Mouse (Mus musculus) neural tube, embryonic 14.5 days (tissue): ENCODE measurements around the gene Zdhhc23. TPM values are rescaled to one million over a fixed set of nuclear protein-coding genes. Genes with fewer than 3 reads are reported as not detected.

Source experiments
- ATAC-seq: fragments of 200-750 bp; cut with Nextera tagmentation; 2 replicates; pipeline ENCODE4 v1.8.0; 2017; ENCODE audit warnings: low read depth, mild to moderate bottlenecking, moderate TSS enrichment, moderate library complexity
- H3K27ac ChIP-seq: fragments of 300-500 bp; sonication (generic); 2 replicates; pipeline ENCODE4 v1.5.1; 2014; ENCODE audit warnings: low read depth, mild to moderate bottlenecking, control low read depth, low read length, moderate library complexity, mixed read lengths
- H3K27me3 ChIP-seq: fragments of 300-500 bp; sonication (generic); 2 replicates; pipeline ENCODE4 v1.6.1; 2014; ENCODE audit warnings: low read length; ENCODE audit not compliant: control insufficient read depth, insufficient read depth
- H3K36me3 ChIP-seq: fragments of 300-500 bp; sonication (generic); 2 replicates; pipeline ENCODE4 v1.6.1; 2014; ENCODE audit warnings: low read length, mixed read lengths; ENCODE audit not compliant: control insufficient read depth, insufficient read depth
- H3K4me1 ChIP-seq: fragments of 300-500 bp; sonication (generic); 2 replicates; pipeline ENCODE4 v1.6.1; 2014; ENCODE audit warnings: low read length; ENCODE audit not compliant: control insufficient read depth, insufficient read depth
- H3K4me2 ChIP-seq: fragments of 300-500 bp; sonication (generic); 2 replicates; pipeline ENCODE4 v1.6.1; 2014; ENCODE audit warnings: mild to moderate bottlenecking, low read depth, low read length, control low read depth
- H3K4me3 ChIP-seq: fragments of 300-500 bp; sonication (generic); 2 replicates; pipeline ENCODE4 v1.5.1; 2014; ENCODE audit warnings: low read depth, low read length, control low read depth, mixed read lengths
- H3K9ac ChIP-seq: fragments of 300-500 bp; sonication (generic); replicated peaks from 2 replicates; pipeline ENCODE4 v1.6.1; 2014; ENCODE audit warnings: low read depth, mild to moderate bottlenecking, control low read depth, low read length, mixed read lengths
- H3K9me3 ChIP-seq: fragments of 300-500 bp; sonication (generic); 2 replicates; pipeline ENCODE4 v1.6.1; 2016; ENCODE audit warnings: low read length; ENCODE audit not compliant: control insufficient read depth
- WGBS: fragments of 180-500 bp; shearing (Covaris S2); extraction: QIAGEN DNeasy Blood & Tissue Kit; methylation state at CpG from one replicate; pipeline ENCODE4 v1.1.7; 2014; 5-methylcytosine and 5-hydroxymethylcytosine counted together
- polyA plus RNA-seq: library from polyadenylated mRNA; unstranded; fragments of >200 nt; fragmentation: Nextera tagmentation; extraction: Ambion mirVana; gene quantifications from 2 replicates; pipeline ENCODE4 v1.2.1, GENCODE M21; 2014

The Zdhhc23 gene
- 3.3 and 3.8 TPM in 2 replicates for polyA plus RNA-seq

GRCm38 (mm10) chr16:43979328-43980109, at the start of gene Zdhhc23:
TSS of gene Zdhhc23 (minus strand) at chr16:43979791.
- Histone ChIP-seq H3K27ac (no peak within 1 kb of the TSS), H3K4me1 (no peaks in the 10 kb centered on the region; the same call in 1 of the 2 replicates), H3K9ac (peak within 1 kb of the TSS; percentile 61), H3K9me3 (no peaks in the 10 kb centered on the region), H3K4me2 (peak within 1 kb of the TSS; percentile 97), H3K4me3 (peak within 1 kb of the TSS; percentile 77), H3K36me3 (no peaks in the 10 kb centered on the region), H3K27me3 (peaks cover 6% of the 10 kb centered on the region; the same call in 1 of the 2 replicates)
- under 1% methylated on average over 91 of the region's 103 CpGs for WGBS
- peak; percentile 89 for ATAC-seq

- Histone ChIP-seq H3K27me3 (no peaks in the 10 kb centered on the region), H3K9me3 (no peaks in the 10 kb centered on the region), H3K36me3 (no peaks in the 10 kb centered on the region), H3K4me2 (no peak overlapping the region), H3K27ac (no peak overlapping the region), H3K9ac (no peak overlapping the region), H3K4me1 (no peaks in the 10 kb centered on the region), H3K4me3 (no peak overlapping the region)
- no peak for ATAC-seq
- 71% methylated on average over 2 of the region's 2 CpGs for WGBS
Observed at GRCm38 (mm10) chr16:44029273-44029672, 49.7 kb upstream of the Zdhhc23 start.

DNA sequence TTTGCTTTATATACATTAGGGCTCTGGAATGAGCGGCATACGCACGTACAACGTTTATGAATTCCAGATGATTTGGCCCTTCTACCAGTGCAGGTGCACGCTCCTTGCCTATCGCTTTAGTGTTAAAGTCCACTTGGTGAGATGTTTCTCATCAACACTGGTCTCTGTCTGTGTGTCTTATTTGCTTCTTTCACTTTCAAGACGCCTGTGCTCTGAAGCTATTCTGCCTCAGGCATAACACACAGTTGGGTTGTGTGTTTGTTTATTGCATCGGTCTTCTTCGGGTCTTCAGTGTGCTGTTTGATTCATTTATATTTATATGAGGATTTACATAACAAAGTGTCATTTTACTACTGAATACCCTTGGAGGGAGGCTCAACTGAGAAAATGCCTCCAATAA, 47.2 kb upstream of the Zdhhc23 start:
- Histone ChIP-seq H3K9me3 (no peaks in the 10 kb centered on the region), H3K4me3 (no peak overlapping the region), H3K4me2 (no peak overlapping the region), H3K9ac (no peak overlapping the region), H3K27ac (no peak overlapping the region), H3K4me1 (no peaks in the 10 kb centered on the region), H3K27me3 (no peaks in the 10 kb centered on the region), H3K36me3 (no peaks in the 10 kb centered on the region)
- ATAC-seq = no peak
- 83% methylated on average over 9 of the region's 9 CpGs for WGBS

DNA sequence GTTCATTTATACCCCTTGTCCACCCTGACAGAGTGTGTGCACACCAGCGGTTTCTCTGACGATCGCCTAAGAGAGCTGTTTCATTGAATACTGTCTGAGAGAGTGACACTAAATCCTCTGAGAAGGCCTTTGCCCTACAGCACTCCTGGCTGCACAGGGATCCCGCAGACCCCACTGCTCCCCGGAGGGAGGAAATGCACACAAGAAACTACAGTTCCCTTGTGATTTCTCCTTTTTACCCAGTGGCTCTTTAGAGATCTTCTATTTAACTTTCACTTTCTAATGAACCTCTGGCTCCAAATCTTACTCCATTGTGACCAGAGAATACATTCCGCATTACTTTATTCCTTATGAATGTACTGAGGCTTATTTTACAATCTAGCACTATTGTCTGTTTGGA, 46.6 kb upstream of the Zdhhc23 start:
- no peaks in the 10 kb centered on the region for H3K4me1 ChIP-seq
- ATAC-seq = no peak
- no peak overlapping the region for H3K27ac ChIP-seq
- no peaks in the 10 kb centered on the region for H3K36me3 ChIP-seq
- no peaks in the 10 kb centered on the region for H3K27me3 ChIP-seq
- no peaks in the 10 kb centered on the region for H3K9me3 ChIP-seq
- H3K4me3 ChIP-seq = no peak overlapping the region
- H3K9ac ChIP-seq = no peak overlapping the region
- WGBS = 60% methylated on average over 6 of the region's 6 CpGs
- no peak overlapping the region for H3K4me2 ChIP-seq

DNA sequence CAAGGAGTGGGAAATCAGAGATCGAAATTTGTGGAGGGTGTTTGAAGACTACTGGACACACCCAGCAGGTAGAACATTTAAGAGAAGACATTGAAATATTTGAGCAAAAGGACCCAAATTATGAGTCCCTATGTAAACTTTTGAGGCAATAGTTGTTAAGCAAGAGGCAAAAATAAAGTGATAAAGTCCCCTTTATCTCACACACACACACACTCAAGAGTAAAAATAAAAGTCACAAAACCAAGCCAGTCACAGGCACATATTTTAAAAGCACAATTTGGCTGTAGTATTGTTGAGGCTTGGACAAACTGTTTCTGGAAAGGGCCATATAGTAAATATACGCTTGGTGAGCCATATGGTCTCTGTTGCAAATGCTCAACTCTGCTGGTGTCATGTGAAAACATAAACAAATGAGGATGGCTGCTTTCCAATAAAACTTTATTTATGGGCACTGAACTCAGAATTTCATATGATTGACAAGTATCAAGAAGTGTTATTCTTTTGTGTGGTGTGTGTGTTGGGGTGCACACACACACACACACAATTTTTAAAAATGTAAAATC, 39.5 kb upstream of the Zdhhc23 start:
- no peak for ATAC-seq
- no peak overlapping the region for H3K4me2 ChIP-seq
- whole genome bisulfite sequencing = 70% methylated on average over 2 of the region's 2 CpGs
- H3K9ac ChIP-seq = no peak overlapping the region
- H3K27me3 ChIP-seq = no peaks in the 10 kb centered on the region
- no peaks in the 10 kb centered on the region for H3K9me3 ChIP-seq
- H3K4me3 ChIP-seq = no peak overlapping the region
- H3K4me1 ChIP-seq = no peaks in the 10 kb centered on the region
- no peaks in the 10 kb centered on the region for H3K36me3 ChIP-seq
- H3K27ac ChIP-seq = no peak overlapping the region

GRCm38 (mm10) chr16:44018372-44018771, 38.8 kb upstream of the Zdhhc23 start:
- Histone ChIP-seq H3K36me3 (no peaks in the 10 kb centered on the region), H3K9me3 (no peaks in the 10 kb centered on the region), H3K27me3 (no peaks in the 10 kb centered on the region), H3K4me1 (no peaks in the 10 kb centered on the region), H3K4me2 (no peak overlapping the region), H3K9ac (no peak overlapping the region), H3K27ac (no peak overlapping the region), H3K4me3 (no peak overlapping the region)
- 54% methylated on average over 7 of the region's 7 CpGs for WGBS
- ATAC-seq = no peak

DNA sequence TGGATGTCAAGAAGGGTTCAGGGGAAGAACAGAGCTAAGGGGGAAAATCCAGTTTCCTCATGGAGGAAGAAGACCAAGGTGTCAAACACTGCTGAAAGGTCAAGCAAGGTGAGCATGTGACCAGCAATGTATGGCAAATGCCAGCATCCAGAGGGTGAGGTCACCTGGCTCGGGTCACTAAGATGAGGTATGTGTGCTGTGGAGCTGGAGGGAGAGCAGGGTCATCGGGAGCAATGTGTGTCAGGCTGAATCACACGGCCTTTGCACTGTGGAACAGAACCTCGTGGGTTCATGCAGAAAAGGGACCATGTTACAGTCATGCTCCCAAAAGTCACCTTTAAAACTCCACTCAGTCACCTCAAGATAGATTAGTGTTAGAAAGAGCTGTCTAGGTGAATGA, 38.1 kb upstream of the Zdhhc23 start:
- H3K4me3 ChIP-seq = no peak overlapping the region
- no peak overlapping the region for H3K4me2 ChIP-seq
- H3K9me3 ChIP-seq = no peaks in the 10 kb centered on the region
- no peak for ATAC-seq
- no peak overlapping the region for H3K9ac ChIP-seq
- H3K36me3 ChIP-seq = no peaks in the 10 kb centered on the region
- H3K27me3 ChIP-seq = no peaks in the 10 kb centered on the region
- H3K4me1 ChIP-seq = no peaks in the 10 kb centered on the region
- H3K27ac ChIP-seq = no peak overlapping the region
- 89% methylated on average over 4 of the region's 4 CpGs for WGBS

GRCm38 (mm10) chr16:44016164-44016563, 36.6 kb upstream of the Zdhhc23 start:
- WGBS = 22% methylated on average over 11 of the region's 11 CpGs
- Histone ChIP-seq H3K4me2 (no peak overlapping the region), H3K4me3 (no peak overlapping the region), H3K36me3 (no peaks in the 10 kb centered on the region), H3K9ac (no peak overlapping the region), H3K27ac (no peak overlapping the region), H3K4me1 (no peaks in the 10 kb centered on the region), H3K9me3 (no peaks in the 10 kb centered on the region), H3K27me3 (no peaks in the 10 kb centered on the region)
- ATAC-seq = no peak

- Histone ChIP-seq H3K36me3 (no peaks in the 10 kb centered on the region), H3K9ac (no peak overlapping the region), H3K4me1 (no peaks in the 10 kb centered on the region), H3K27me3 (no peaks in the 10 kb centered on the region), H3K9me3 (no peaks in the 10 kb centered on the region), H3K27ac (no peak overlapping the region), H3K4me3 (no peak overlapping the region), H3K4me2 (no peak overlapping the region)
- ATAC-seq = no peak
- WGBS = 72% methylated on average over 16 of the region's 16 CpGs
Observed at GRCm38 (mm10) chr16:44015416-44016158, 36.0 kb upstream of the Zdhhc23 start.
